Mouse (Mus musculus) E14TG2a.4 (cell line): ENCODE data around the gene Slc8a1.

ENCODE experiments used
- CTCF ChIP-seq: conservative IDR thresholded peaks from 2 replicates; pipeline ENCODE4 v1.5.1; 2014; ENCODE audit warnings: low read length
- NANOG ChIP-seq: IDR thresholded peaks from 2 replicates; pipeline ENCODE4 v1.6.1; 2014; ENCODE audit warnings: borderline replicate concordance, low read length, mixed read lengths
- POU5F1 ChIP-seq: IDR thresholded peaks from 2 replicates; pipeline ENCODE4 v1.6.1; 2014; ENCODE audit warnings: low read length, borderline replicate concordance

- no peak for TF ChIP-seq CTCF
- TF ChIP-seq POU5F1 = no peak
- TF ChIP-seq NANOG = no peak
These were observed 68.9 kb downstream of the Slc8a1 start for GRCm38 (mm10) chr17:81669062-81669815.
